Mouse (Mus musculus) spleen, embryonic (tissue): Measurements from ENCODE around the gene Aldh3a2.
"Not testable (repeated sequence)": the region's sequence is repeated elsewhere in the genome, so short reads cannot be mapped to it uniquely, and the experiment has no call there.

ENCODE experiments used
- CTCF ChIA-PET: fragments of 350-600 bp; sonication (Branson Sonifier 250); formaldehyde crosslinking; loops from one replicate; lab custom pipeline; 2022; lab: Charles Lee

Aldh3a2 gene

GRCm38 (mm10) chr11:61174821-61175658 lies 92.2 kb downstream of the Aldh3a2 start, which contains the start of gene Usp22:
Gene Usp22 (minus strand): TSS chr11:61175055.
- CTCF ChIA-PET: no interaction called here

- CTCF ChIA-PET: no interaction called here
These were observed 92.9 kb downstream of the Aldh3a2 start for GRCm38 (mm10) chr11:61174291-61174820.

- CTCF ChIA-PET: not testable (repeated sequence)
These were observed 93.8 kb downstream of the Aldh3a2 start for GRCm38 (mm10) chr11:61173477-61173876.
